Mouse (Mus musculus): ENCODE data around the gene Rtkn2.

Gene Rtkn2

DNA sequence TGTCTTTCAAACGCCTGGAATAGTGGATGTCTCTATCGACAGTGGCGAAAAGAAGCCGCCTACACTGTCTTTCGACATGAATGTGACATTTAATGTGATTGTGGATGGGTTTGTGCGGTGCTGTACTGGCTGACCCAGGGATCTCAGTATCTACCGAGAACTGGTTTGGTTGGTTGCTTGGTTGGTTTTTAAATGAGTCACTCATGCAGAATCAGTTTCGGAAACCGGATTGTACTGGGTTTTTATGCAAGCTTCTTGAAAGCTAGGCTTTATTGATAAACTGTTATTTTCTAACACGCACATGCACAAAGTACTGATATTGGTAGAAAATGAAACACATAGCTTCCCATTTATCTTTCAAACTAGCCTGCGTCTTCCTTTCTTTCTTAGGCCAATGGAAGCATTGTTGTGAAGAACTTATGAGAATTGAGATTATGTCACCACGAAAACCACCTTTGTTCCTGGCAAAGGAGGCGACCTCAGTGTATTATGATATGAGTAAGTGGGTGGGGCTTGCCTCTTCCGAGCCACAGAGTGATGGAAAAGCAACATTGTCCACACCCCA is 60.4 kb downstream of the Rtkn2 start:
- DNase-seq (ENCODE audit: low spot score in 2 of 2) = no peak

- DNase-seq (ENCODE audit: low spot score in 2 of 2) = no peak
Observed at GRCm38 (mm10) chr10:68040394-68040793, 61.0 kb downstream of the Rtkn2 start.

DNA sequence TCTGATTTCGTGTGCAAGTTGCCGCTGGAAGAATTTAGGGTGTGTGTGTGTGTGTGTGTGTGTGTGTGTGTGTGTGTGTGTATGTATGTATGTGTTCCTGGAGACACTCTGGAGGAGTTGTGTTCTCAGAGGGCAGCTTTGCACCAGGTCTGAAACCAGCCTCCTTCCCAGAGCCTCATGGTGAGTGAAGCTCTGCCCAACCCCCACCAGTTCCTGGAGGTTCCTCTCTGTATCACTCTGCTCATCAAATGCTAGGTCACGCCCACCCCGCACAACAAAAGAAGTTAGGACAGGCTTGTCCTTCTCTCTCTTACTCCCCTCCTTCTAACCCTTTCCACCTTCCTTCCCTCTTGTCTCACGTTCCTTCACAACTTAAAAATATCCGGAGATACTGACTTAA is 64.6 kb downstream of the Rtkn2 start:
- no peak for DNase-seq (ENCODE audit: low spot score in 2 of 2)

DNA sequence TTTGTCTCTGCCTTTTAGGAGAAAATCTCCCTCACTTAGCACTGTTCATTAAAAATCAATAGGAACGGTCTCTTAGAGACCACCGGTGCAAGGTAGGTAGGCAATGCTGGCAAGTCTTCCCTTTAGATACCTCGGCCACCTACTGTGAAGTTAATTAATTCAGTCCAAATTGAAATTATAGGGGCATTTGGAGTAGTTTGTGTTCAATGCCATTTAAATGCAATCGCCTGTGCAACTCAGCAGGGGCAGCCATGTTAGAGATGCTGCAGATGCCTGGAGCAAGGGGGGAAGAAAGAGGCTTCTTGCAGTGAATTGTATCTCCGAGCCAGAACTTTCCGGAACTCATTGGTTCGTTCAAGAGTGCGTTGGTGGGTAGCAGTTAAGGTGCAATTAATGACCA is 65.5 kb downstream of the Rtkn2 start:
- DNase-seq (ENCODE audit: low spot score in 2 of 2) = no peak

DNA sequence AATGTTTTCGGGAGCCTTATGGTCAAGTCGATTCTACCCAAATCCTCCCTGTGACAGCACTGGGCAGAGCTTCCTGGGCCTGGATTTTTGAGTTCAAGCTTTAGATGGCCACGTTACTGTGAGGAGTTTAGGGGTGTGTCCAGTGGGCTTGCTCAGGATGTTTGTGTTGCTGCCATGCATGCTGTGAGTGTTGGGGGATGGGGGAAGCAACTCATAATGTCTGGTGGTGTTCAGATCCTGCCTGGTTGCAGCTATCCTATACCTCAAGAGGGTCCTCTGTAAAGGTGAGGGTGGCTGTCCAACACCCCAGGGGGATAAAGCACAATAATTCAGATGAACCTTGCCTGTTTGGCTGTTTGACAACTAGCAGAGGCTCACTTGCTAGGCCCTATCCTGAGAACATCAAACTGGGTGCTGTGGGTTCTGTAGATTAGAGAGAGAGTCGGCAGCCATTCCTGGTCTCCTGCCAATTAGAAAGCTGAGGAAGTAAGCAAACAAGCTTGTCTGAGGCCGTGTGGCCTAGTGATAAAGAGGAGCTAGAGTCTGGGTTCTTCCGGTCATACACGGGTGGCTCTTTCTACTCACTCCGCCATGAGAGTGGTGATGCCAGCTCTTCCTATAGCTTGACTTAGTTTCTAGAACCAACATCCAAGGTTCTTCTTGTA is 69.4 kb downstream of the Rtkn2 start:
- peak in 1 of 2 experiments; percentile 19 for DNase-seq (ENCODE audit: low spot score in 2 of 2)

DNA sequence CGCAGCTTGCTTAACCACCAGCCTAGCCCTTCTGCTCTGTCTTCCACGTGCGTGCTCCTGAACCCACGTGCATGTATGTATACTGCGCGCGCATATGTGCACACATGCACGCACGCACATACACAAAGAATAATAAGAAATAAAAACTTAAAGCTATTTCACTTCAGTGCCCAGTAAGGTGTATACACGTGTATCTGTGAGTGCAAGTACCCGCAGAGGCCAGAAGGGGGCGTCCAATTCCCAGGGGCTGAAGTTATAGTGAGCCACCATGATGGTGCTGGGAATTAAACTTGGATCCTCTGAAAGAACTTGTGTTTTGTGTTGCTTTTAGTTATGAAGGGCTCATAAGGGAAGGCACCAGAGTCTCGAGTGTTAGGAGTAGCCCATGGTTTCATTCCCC is 71.5 kb downstream of the Rtkn2 start:
- no peak for DNase-seq (ENCODE audit: low spot score in 2 of 2)

DNA sequence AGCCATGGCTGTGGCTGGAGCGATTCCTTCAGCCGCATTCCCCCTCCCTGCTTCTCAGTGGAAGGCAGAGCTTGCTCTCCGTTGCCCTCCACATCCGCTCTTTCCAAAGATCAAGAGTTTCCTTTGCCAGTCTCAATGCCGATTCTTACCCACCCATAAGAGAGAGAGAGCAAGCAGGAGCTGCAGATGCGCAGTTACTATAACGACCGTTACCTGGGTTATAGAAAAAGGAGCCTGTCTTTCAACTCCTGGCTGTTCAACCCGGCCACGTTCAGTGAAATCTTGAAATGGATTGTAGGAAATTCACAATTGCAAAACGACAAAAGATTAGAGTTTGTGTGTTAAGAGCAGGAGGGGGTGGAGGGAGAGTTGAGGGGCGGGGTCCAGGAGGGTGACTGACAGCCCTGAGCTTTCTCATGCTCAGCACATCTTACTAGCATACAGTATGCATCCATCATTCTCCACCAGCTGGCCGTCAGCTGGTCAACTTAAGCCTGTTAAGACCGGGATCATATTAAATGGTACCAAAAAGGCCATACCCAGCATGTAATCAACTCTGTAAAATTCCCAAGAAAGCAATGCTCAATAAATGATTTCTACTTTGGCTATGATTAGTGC is 72.1 kb downstream of the Rtkn2 start:
- peak in 1 of 2 experiments; percentile 29 for DNase-seq (ENCODE audit: low spot score in 2 of 2)

GRCm38 (mm10) chr10:68052307-68052706 is 72.9 kb downstream of the Rtkn2 start:
- DNase-seq (ENCODE audit: low spot score in 2 of 2) = peak in 1 of 2 experiments; percentile 13

GRCm38 (mm10) chr10:68054131-68054530 is 74.8 kb downstream of the Rtkn2 start:
- DNase-seq (ENCODE audit: low spot score in 2 of 2) = no peak

DNA sequence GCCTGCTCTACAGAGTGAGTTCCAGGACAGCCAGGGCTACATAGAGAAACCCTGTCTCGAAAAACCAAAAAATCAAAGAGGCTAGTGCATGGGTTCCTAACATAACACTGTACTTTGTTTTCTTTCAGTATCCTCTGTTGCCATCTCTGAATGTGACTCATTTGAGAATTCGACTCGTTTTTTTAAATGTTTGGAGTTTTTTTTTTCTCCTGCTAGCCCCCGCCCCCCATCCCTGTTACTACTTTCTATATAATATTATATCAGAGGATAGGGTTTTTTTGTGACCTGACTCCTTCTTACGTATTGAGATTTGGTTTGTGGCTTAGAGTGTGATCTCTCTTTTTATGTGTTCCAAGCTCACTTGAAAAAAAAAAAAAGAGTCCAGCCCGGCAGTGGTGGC is 75.3 kb downstream of the Rtkn2 start:
- no peak for DNase-seq (ENCODE audit: low spot score in 2 of 2)

DNA sequence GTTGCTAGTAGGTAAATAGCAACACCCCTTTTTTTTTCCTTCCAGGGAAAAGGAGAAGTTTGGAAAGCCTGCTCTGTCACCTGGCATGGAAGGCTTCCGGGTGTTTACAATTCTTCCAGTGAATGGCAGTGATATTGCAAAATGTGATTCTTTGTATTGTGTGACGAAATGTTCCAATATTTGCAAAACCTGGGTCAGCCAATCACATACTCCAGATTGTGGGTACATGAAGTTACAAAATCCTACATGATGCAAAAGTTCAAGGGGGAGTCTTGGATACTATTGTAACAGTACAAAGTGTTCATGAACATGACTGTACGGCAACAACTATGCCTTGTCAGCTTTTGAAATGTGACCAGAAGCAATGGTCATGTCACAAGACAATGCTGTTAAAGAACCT is 78.5 kb downstream of the Rtkn2 start:
- DNase-seq (ENCODE audit: low spot score in 2 of 2) = no peak

GRCm38 (mm10) chr10:68058378-68058777 is 79.0 kb downstream of the Rtkn2 start:
- DNase-seq (ENCODE audit: low spot score in 2 of 2) = no peak

DNA sequence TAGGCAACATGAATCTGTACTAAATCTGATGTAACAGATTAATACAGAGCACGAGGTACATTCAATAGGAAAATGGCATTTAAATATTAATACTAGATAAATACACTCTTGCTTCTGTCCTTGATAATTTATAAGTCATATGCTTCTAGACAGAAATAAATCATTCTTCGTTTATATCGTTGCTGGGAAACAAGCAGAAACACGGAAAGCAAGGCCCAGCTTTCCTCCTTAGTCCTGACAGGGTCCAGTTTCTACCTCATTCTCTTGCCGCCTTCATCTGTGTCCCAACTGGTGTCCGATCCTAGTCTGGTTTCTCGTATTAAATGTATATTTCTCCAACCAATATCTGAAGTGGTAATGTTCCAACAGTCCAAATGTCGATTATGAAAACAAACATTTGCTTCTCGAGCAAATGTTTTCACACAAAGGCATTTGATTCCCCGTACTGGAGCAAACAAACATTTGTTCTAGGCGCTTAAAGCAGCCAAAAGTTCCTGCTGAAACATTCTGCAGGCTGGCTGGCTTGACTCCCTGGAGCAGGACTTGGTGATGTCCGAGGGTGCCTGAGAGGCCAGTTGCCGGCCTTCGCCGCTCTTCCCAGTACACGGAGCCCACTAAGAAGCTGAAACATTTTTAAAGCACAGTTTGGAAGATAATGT is 81.3 kb downstream of the Rtkn2 start:
- DNase-seq (ENCODE audit: low spot score in 2 of 2) = no peak

DNA sequence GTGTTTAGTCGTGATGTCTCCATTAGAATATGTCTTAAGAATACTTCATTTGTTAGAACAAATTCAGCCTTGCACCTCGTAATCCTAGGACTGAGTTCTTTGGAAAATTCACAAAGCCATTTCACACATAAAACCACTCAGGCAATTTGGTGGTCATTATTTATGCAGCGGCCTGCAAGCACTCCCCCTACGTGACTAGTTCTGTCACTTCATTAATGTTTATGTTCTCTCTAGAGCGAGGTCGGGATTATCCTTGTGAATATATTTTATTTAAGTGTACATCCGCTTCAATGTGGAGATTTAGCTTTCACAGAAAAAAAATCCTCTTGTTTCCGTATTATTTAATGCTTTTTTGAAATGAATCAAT is 81.9 kb downstream of the Rtkn2 start:
- no peak for DNase-seq (ENCODE audit: low spot score in 2 of 2)

GRCm38 (mm10) chr10:68063806-68064545 is 84.6 kb downstream of the Rtkn2 start:
- DNase-seq (ENCODE audit: low spot score in 2 of 2) = no peak

- no peak for DNase-seq (ENCODE audit: low spot score in 2 of 2)
Observed at GRCm38 (mm10) chr10:68064571-68064970, 85.2 kb downstream of the Rtkn2 start.

DNA sequence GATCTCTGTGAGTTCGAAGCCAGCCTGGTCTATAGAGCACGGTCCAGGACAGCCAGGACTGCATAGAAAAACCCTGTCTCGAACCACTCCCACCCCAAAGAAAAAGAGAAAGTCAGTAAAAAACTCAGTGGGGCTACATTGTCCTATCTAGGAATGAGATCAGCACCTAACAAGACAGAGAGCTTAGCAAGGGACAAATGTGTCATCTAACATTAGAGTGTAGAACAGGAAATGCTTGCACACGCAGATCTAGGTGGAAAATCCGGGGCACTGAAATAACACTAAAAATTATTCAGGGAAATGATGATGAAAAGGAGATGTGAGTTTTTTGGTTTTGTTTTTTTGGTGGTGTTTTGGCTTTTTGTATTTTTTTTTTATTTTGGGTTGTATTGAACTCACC is 86.8 kb downstream of the Rtkn2 start:
- no peak for DNase-seq (ENCODE audit: low spot score in 2 of 2)

GRCm38 (mm10) chr10:68067961-68068360 is 88.6 kb downstream of the Rtkn2 start:
- no peak for DNase-seq (ENCODE audit: low spot score in 2 of 2)

DNA sequence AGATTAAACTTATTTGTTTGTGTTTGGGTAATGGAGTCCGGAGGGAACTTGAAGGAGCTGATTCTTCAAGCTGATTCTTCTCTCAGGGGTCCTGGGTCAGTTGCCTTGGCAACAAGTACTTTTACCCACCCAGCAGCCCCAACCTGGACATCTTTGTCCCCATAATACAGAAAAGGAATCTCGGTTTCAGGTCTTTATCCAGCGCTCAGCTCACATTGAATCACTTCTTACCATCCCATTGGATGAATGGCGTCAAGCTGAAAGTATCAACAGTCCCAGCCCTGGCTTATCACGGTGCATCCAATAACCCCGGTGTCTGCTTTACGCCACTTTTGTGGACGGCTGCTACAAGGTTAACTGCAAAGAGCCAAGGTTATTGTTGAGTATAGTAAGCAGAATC is 89.1 kb downstream of the Rtkn2 start:
- no peak for DNase-seq (ENCODE audit: low spot score in 2 of 2)

- no peak for DNase-seq (ENCODE audit: low spot score in 2 of 2)
Observed at GRCm38 (mm10) chr10:68071041-68071440, 91.7 kb downstream of the Rtkn2 start.

DNA sequence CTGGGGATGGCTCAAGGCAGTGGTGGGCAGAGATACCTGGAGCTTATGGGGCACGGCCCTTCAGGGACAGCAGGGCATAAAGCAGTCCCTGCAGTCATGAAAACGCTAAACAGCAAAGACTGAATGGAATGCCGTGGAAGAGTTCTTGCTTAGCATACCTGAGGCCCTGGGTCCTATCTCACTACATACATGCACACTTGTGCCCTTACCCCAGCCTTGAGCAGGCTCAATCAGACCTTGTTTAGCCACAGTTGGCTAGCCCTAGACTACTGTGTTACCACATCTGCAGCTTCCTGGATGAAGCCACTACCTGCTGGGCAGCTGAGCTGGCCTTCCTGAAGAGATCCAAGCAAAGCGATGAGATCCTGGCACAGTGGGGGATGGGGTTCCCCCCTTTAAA is 93.3 kb downstream of the Rtkn2 start:
- DNase-seq (ENCODE audit: low spot score in 2 of 2) = no peak

GRCm38 (mm10) chr10:68074291-68074690 is 94.9 kb downstream of the Rtkn2 start:
- DNase-seq (ENCODE audit: low spot score in 2 of 2) = no peak

All from right cerebral cortex, postnatal 10 days (tissue).